Mouse (Mus musculus) hindbrain, embryonic 10.5 days (tissue): ENCODE measurements at regions not wholly inside any gene's neighbourhood (a gene's known extent, or its start where the extent isn't known, plus 50 kb on each side); places are given as distances from the start of the nearest gene placed in this dataset.
A peak's percentile ranks its signal among the peaks of the same experiment; 100 is the strongest.

ENCODE experiments used
- DNase-seq: peaks from one replicate; pipeline ENCODE4 v3.0.0-alpha.2; 2017; ENCODE audit warnings: low spot score
- H3K27ac ChIP-seq: fragments of 300-500 bp; sonication (generic); 2 replicates; pipeline ENCODE4 v1.5.1; 2016; ENCODE audit warnings: mild to moderate bottlenecking, moderate library complexity
- H3K27me3 ChIP-seq: fragments of 300-500 bp; sonication (generic); 2 replicates; pipeline ENCODE4 v1.6.1; 2016; ENCODE audit warnings: mild to moderate bottlenecking; ENCODE audit not compliant: poor library complexity, insufficient read depth, severe bottlenecking
- H3K36me3 ChIP-seq: fragments of 300-500 bp; sonication (generic); 2 replicates; pipeline ENCODE4 v1.6.1; 2016; ENCODE audit warnings: mild to moderate bottlenecking, moderate library complexity
- H3K4me1 ChIP-seq: fragments of 300-500 bp; sonication (generic); replicated peaks from 2 replicates; pipeline ENCODE4 v1.6.1; 2016; ENCODE audit warnings: mild to moderate bottlenecking
- H3K4me3 ChIP-seq: fragments of 300-500 bp; sonication (generic); 2 replicates; pipeline ENCODE4 v1.5.1; 2016; ENCODE audit warnings: mild to moderate bottlenecking, moderate library complexity
- H3K9me3 ChIP-seq: fragments of 300-500 bp; sonication (generic); 2 replicates; pipeline ENCODE4 v1.6.1; 2016; ENCODE audit warnings: mild to moderate bottlenecking, moderate library complexity
- WGBS: fragments of 180-500 bp; shearing (Covaris S2); methylation state at CpG from one replicate; pipeline ENCODE4 v1.1.7; 2016; 5-methylcytosine and 5-hydroxymethylcytosine counted together

- no peak overlapping the region for H3K4me3 ChIP-seq
- H3K27ac ChIP-seq: peak overlapping the region; percentile 66; the same call in 1 of the 2 replicates
- WGBS: 71% methylated on average over 11 of the region's 11 CpGs
- H3K36me3 ChIP-seq: no peaks in the 10 kb centered on the region
- no peak for DNase-seq
- no peaks in the 10 kb centered on the region for H3K27me3 ChIP-seq
- 0 out of 2 replicates have a peak, but pooled peaks cover 2% of the 10 kb centered on the region for H3K9me3 ChIP-seq
- H3K4me1 ChIP-seq: peaks cover 43% of the 10 kb centered on the region
These were observed 110.8 kb downstream of the 2410131K14Rik start for GRCm38 (mm10) chr5:118355691-118356337.

DNA sequence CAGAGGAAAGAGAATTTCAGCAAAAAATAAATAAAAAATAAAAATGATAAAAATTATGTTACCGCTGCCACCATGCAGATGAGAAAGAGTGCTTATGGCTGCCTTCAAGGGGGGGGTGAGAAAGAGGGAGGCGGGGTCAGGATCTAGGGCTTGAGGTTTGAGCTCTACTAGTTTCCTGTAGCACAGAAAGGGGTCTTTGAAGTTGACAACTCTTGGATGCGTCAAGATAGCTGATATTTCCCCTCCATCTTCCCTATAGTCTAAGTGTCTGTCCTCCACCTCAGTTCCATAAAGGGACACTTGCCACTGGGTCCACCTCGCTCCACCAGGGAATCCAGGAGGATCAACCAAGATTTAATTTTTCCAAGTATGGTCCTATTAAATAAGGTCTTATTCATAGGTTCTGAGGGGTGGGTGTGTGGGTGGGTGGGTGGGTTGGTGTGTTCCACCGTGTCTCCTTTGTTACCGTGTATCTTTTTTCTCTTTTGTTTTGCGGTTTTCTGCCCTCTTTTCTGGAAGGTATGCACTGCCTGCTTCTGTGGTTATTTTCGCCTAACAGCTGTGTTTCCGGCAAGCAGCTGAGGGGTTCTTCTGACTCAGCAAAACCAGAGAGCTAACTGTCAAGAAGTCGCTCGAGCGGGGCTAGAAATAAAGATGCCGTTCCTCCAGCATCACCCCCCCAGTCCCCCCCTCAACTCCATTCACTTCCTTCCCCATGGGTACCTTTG is 114.8 kb downstream of the 2410131K14Rik start:
- H3K4me1 ChIP-seq: peaks cover 31% of the 10 kb centered on the region
- DNase-seq: no peak
- H3K27me3 ChIP-seq: 0 out of 2 replicates have a peak, but pooled peaks cover 10% of the 10 kb centered on the region
- 72% methylated on average over 13 of the region's 13 CpGs for WGBS
- no peaks in the 10 kb centered on the region for H3K36me3 ChIP-seq
- H3K9me3 ChIP-seq: no peaks in the 10 kb centered on the region
- H3K4me3 ChIP-seq: no peak overlapping the region
- H3K27ac ChIP-seq: no peak overlapping the region

DNA sequence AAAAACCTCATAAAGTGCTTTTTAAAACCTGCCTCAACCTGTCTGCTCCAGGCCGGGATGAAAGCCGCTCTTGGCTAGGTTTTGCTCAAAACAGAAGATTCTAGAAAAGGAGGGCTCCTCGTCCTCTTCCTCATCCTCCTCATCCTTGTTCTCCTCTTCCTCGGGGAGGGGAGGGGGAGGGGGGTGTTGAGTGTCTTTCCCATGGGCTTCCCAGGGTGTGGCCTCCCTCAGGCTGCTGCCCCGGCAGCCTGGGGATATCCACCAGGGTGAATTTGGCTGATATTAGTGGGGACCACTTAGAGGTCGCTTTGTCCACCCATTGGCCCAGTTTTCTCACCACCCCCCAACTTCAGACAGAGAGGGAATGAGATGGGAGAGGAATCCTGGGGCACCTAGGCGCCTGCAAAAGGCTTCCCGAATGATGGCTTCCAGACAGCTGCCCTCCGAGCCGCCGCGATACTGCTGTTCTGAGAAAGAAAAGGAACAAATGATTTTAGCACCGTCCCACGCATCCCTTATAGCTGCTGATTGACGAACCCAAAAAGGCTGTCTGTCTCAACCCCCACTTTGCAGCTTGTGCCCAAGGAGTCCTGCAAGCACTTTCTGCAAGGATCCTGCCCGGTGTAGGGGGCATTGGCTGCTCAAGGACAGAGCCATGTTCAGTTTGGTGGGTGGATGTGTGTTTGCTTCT is 115.5 kb downstream of the 2410131K14Rik start:
- Histone ChIP-seq H3K9me3 (no peaks in the 10 kb centered on the region), H3K27ac (no peak overlapping the region), H3K36me3 (no peaks in the 10 kb centered on the region), H3K4me1 (peaks cover 26% of the 10 kb centered on the region; the same call in 1 of the 2 replicates), H3K27me3 (0 out of 2 replicates have a peak, but pooled peaks cover 10% of the 10 kb centered on the region), H3K4me3 (no peak overlapping the region)
- 74% methylated on average over 16 of the region's 16 CpGs for WGBS
- no peak for DNase-seq

GRCm38 (mm10) chr5:118361133-118361852 is 116.3 kb downstream of the 2410131K14Rik start:
- H3K4me3 ChIP-seq: no peak overlapping the region
- DNase-seq: no peak
- WGBS: 84% methylated on average over 13 of the region's 13 CpGs
- H3K36me3 ChIP-seq: no peaks in the 10 kb centered on the region
- no peaks in the 10 kb centered on the region for H3K9me3 ChIP-seq
- no peak overlapping the region for H3K27ac ChIP-seq
- H3K4me1 ChIP-seq: peaks cover 21% of the 10 kb centered on the region; the same call in 1 of the 2 replicates
- H3K27me3 ChIP-seq: peaks cover 13% of the 10 kb centered on the region; the same call in 1 of the 2 replicates

- 80% methylated on average over 8 of the region's 8 CpGs for WGBS
- no peaks in the 10 kb centered on the region for H3K36me3 ChIP-seq
- no peak for DNase-seq
- H3K27me3 ChIP-seq: peaks cover 17% of the 10 kb centered on the region; the same call in 1 of the 2 replicates
- H3K4me3 ChIP-seq: no peak overlapping the region
- no peaks in the 10 kb centered on the region for H3K9me3 ChIP-seq
- H3K4me1 ChIP-seq: peaks cover 21% of the 10 kb centered on the region; the same call in 1 of the 2 replicates
- H3K27ac ChIP-seq: no peak overlapping the region
These were observed 116.9 kb downstream of the 2410131K14Rik start for GRCm38 (mm10) chr5:118361853-118362406.

GRCm38 (mm10) chr5:118362738-118363137 is 117.7 kb downstream of the 2410131K14Rik start:
- no peak overlapping the region for H3K4me3 ChIP-seq
- H3K4me1 ChIP-seq: peaks cover 21% of the 10 kb centered on the region; the same call in 1 of the 2 replicates
- WGBS: 65% methylated on average over 4 of the region's 4 CpGs
- H3K27me3 ChIP-seq: peaks cover 17% of the 10 kb centered on the region; the same call in 1 of the 2 replicates
- H3K36me3 ChIP-seq: no peaks in the 10 kb centered on the region
- no peak overlapping the region for H3K27ac ChIP-seq
- no peaks in the 10 kb centered on the region for H3K9me3 ChIP-seq
- no peak for DNase-seq

GRCm38 (mm10) chr5:118363154-118363553 is 118.1 kb downstream of the 2410131K14Rik start:
- no peak overlapping the region for H3K27ac ChIP-seq
- no peaks in the 10 kb centered on the region for H3K36me3 ChIP-seq
- no peak overlapping the region for H3K4me3 ChIP-seq
- no peak for DNase-seq
- no peaks in the 10 kb centered on the region for H3K9me3 ChIP-seq
- WGBS: 61% methylated on average over 6 of the region's 6 CpGs
- peaks cover 17% of the 10 kb centered on the region; the same call in 1 of the 2 replicates for H3K27me3 ChIP-seq
- H3K4me1 ChIP-seq: peaks cover 21% of the 10 kb centered on the region; the same call in 1 of the 2 replicates

DNA sequence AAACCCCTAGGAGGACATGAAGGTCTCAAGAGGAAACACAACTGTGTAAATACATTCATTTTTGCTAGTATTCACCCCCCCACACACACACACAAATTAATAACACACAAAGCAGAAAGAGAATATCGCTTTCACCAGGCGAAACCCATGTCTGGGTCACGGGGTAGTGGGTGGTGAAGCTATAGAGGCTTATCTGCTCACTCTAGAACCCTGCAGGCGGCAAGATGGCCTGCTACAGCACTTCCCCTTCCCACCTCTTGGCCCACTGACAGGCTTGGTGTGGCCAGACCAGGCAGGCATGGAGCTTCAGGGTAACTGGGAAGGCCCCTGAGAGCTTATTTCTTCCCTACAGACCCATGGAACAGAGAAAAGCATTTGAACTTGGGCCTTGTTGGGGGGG is 119.6 kb downstream of the 2410131K14Rik start:
- H3K36me3 ChIP-seq: no peaks in the 10 kb centered on the region
- peaks cover 17% of the 10 kb centered on the region; the same call in 1 of the 2 replicates for H3K27me3 ChIP-seq
- DNase-seq: no peak
- H3K9me3 ChIP-seq: no peaks in the 10 kb centered on the region
- H3K27ac ChIP-seq: no peak overlapping the region
- peaks cover 21% of the 10 kb centered on the region; the same call in 1 of the 2 replicates for H3K4me1 ChIP-seq
- 90% methylated on average over 4 of the region's 4 CpGs for WGBS
- H3K4me3 ChIP-seq: no peak overlapping the region

GRCm38 (mm10) chr5:118365196-118365595 is 120.2 kb downstream of the 2410131K14Rik start:
- no peak overlapping the region for H3K27ac ChIP-seq
- no peaks in the 10 kb centered on the region for H3K9me3 ChIP-seq
- peaks cover 16% of the 10 kb centered on the region; the same call in 1 of the 2 replicates for H3K4me1 ChIP-seq
- H3K4me3 ChIP-seq: no peak overlapping the region
- 87% methylated on average over 7 of the region's 7 CpGs for WGBS
- no peaks in the 10 kb centered on the region for H3K36me3 ChIP-seq
- peaks cover 17% of the 10 kb centered on the region; the same call in 1 of the 2 replicates for H3K27me3 ChIP-seq
- no peak for DNase-seq

- Histone ChIP-seq H3K9me3 (no peaks in the 10 kb centered on the region), H3K4me3 (no peak overlapping the region), H3K4me1 (peaks cover 12% of the 10 kb centered on the region; the same call in 1 of the 2 replicates), H3K27ac (no peak overlapping the region), H3K36me3 (no peaks in the 10 kb centered on the region), H3K27me3 (peaks cover 17% of the 10 kb centered on the region; the same call in 1 of the 2 replicates)
- DNase-seq: no peak
- 31% methylated on average over 5 of the region's 5 CpGs for WGBS
These were observed 120.6 kb downstream of the 2410131K14Rik start for GRCm38 (mm10) chr5:118365651-118366050.

GRCm38 (mm10) chr5:118367047-118367446 is 122.0 kb downstream of the 2410131K14Rik start:
- H3K4me1 ChIP-seq: peaks cover 5% of the 10 kb centered on the region; the same call in 1 of the 2 replicates
- no peak overlapping the region for H3K27ac ChIP-seq
- H3K4me3 ChIP-seq: no peak overlapping the region
- DNase-seq: no peak
- no peaks in the 10 kb centered on the region for H3K9me3 ChIP-seq
- no peaks in the 10 kb centered on the region for H3K36me3 ChIP-seq
- WGBS: 92% methylated on average over 11 of the region's 11 CpGs
- peaks cover 26% of the 10 kb centered on the region; the same call in 1 of the 2 replicates for H3K27me3 ChIP-seq

DNA sequence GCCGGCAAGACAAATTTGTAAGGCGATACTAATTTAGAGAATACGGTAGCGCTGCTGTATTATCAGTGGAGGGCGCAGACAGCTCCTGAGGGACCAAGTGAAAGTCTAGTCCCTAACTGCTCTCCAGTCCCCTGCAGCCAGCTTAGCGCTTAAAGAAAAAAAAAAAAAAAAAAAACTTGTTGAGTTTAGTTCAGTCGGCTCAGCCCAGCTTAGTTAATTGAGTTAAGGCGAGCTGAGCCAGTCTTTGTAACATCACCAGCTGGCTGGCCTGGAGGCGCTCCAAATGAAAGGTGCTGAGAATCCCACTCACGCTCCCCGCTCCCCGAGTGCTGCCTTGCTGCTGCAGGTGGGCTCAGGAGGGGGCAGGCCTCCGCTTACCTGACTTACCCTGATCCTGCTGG is 128.6 kb downstream of the 2410131K14Rik start:
- no peak for DNase-seq
- Histone ChIP-seq H3K9me3 (no peaks in the 10 kb centered on the region), H3K4me1 (peaks cover 37% of the 10 kb centered on the region), H3K4me3 (peak overlapping the region; percentile 36), H3K27me3 (peaks cover 66% of the 10 kb centered on the region), H3K36me3 (no peaks in the 10 kb centered on the region), H3K27ac (peak overlapping the region; percentile 41; the same call in 1 of the 2 replicates)
- 3% methylated on average over 13 of the region's 13 CpGs for WGBS
